Mouse (Mus musculus) thymus, postnatal 4 days (tissue): ENCODE measurements around the gene Tec.

Experiments
- DNase-seq: peaks from one replicate; pipeline ENCODE4 v3.0.0; 2021

Gene Tec

GRCm38 (mm10) chr5:72868091-72868875 lies at the start of gene Tec:
Gene Tec, minus strand, starts transcription at chr5:72868483.
- DNase-seq, result peak; percentile 91

GRCm38 (mm10) chr5:72916851-72917250 lies 48.6 kb upstream of the Tec start:
- DNase-seq, result no peak

GRCm38 (mm10) chr5:72916048-72916447 lies 47.8 kb upstream of the Tec start:
- no peak for DNase-seq

GRCm38 (mm10) chr5:72914633-72915561 lies 46.6 kb upstream of the Tec start:
- peak; percentile 71 for DNase-seq

GRCm38 (mm10) chr5:72913648-72914557 lies 45.6 kb upstream of the Tec start, which contains the start of gene Slain2:
Gene Slain2, plus strand, starts transcription at chr5:72914304.
- peak; percentile 100 for DNase-seq

GRCm38 (mm10) chr5:72911284-72911683 lies 43.0 kb upstream of the Tec start:
- DNase-seq, result no peak

- DNase-seq, result no peak
Measured at GRCm38 (mm10) chr5:72910373-72910772, 42.1 kb upstream of the Tec start.

- no peak for DNase-seq
Measured at GRCm38 (mm10) chr5:72909363-72909762, 41.1 kb upstream of the Tec start.

GRCm38 (mm10) chr5:72908324-72908936 lies 40.1 kb upstream of the Tec start:
- DNase-seq, result no peak

- DNase-seq, result no peak
Measured at GRCm38 (mm10) chr5:72907402-72907801, 39.1 kb upstream of the Tec start.

GRCm38 (mm10) chr5:72904903-72905790 lies 36.9 kb upstream of the Tec start:
- no peak for DNase-seq

GRCm38 (mm10) chr5:72902876-72903516 lies 34.7 kb upstream of the Tec start:
- no peak for DNase-seq

- no peak for DNase-seq
Measured at GRCm38 (mm10) chr5:72902312-72902711, 34.0 kb upstream of the Tec start.

- no peak for DNase-seq
Measured at GRCm38 (mm10) chr5:72901866-72902265, 33.6 kb upstream of the Tec start.

GRCm38 (mm10) chr5:72899255-72899654 lies 31.0 kb upstream of the Tec start:
- no peak for DNase-seq

GRCm38 (mm10) chr5:72897998-72898397 lies 29.7 kb upstream of the Tec start:
- DNase-seq, result no peak

- DNase-seq, result no peak
Measured at GRCm38 (mm10) chr5:72896478-72897279, 28.4 kb upstream of the Tec start.

- no peak for DNase-seq
Measured at GRCm38 (mm10) chr5:72895261-72895660, 27.0 kb upstream of the Tec start.

- peak; percentile 76 for DNase-seq
Measured at GRCm38 (mm10) chr5:72893987-72894386, 25.7 kb upstream of the Tec start.

GRCm38 (mm10) chr5:72891534-72891933 lies 23.3 kb upstream of the Tec start:
- peak; percentile 67 for DNase-seq
